Mouse (Mus musculus) heart, adult 2 months (tissue): ENCODE data around the gene Rdx. TPM values are rescaled to one million over a fixed set of nuclear protein-coding genes. Genes with fewer than 3 reads are reported as not detected.
A peak's percentile ranks its signal among the peaks of the same experiment; 100 is the strongest.

Experiments used
- DNase-seq, 2 experiments: peaks; one replicate each; pipeline ENCODE4 v3.0.0; 2021
- H3K27ac ChIP-seq: fragments of 200-600 bp; 2 replicates; pipeline ENCODE4 v1.8.1; 2022
- H3K27me3 ChIP-seq: fragments of 200-500 bp; 2 replicates; pipeline ENCODE4 v1.6.1; 2012; ENCODE audit warnings: mild to moderate bottlenecking, low read length, inconsistent platforms, mixed read lengths; ENCODE audit not compliant: control insufficient read depth, insufficient read depth
- H3K36me3 ChIP-seq: fragments of 200-500 bp; 2 replicates; pipeline ENCODE4 v1.6.1; 2012; ENCODE audit warnings: low read length, inconsistent platforms; ENCODE audit not compliant: control insufficient read depth, insufficient read depth
- H3K4me1 ChIP-seq: fragments of 200-500 bp; 2 replicates; pipeline ENCODE4 v1.6.1; 2011; ENCODE audit warnings: low read length; ENCODE audit not compliant: control insufficient read depth, insufficient read depth
- H3K4me3 ChIP-seq: fragments of 200-600 bp; 2 replicates; pipeline ENCODE4 v1.8.1; 2022
- H3K79me2 ChIP-seq: fragments of 200-500 bp; replicated peaks from 2 replicates; pipeline ENCODE4 v1.6.1; 2012; ENCODE audit warnings: mild to moderate bottlenecking, inconsistent platforms, low read length, moderate library complexity, mixed read lengths; ENCODE audit not compliant: control insufficient read depth, insufficient read depth
- H3K9ac ChIP-seq: fragments of 200-500 bp; 2 replicates; pipeline ENCODE4 v1.6.1; 2012; ENCODE audit warnings: low read depth, mild to moderate bottlenecking, control low read depth, inconsistent platforms, low read length, mixed read lengths
- CTCF ChIP-seq: fragments of 200-600 bp; IDR thresholded peaks from 2 replicates; pipeline ENCODE4 v1.8.1; 2022; ENCODE audit warnings: antibody characterized with exemption, mild to moderate bottlenecking, moderate library complexity
- EP300 ChIP-seq: fragments of 200-500 bp; IDR thresholded peaks from 2 replicates; pipeline ENCODE4 v1.6.1; 2011; ENCODE audit warnings: low read depth, low read length, control low read depth; ENCODE audit not compliant: insufficient read depth
- POLR2A ChIP-seq: fragments of 200-500 bp; IDR thresholded peaks from 2 replicates; pipeline ENCODE4 v1.6.1; 2011; ENCODE audit warnings: mild to moderate bottlenecking, low read depth, low read length, control low read depth; ENCODE audit not compliant: insufficient read depth
- WGBS: fragments of 180-500 bp; shearing (Covaris S2); methylation state at CpG from one replicate; pipeline ENCODE4 v1.1.7; 2018; 5-methylcytosine and 5-hydroxymethylcytosine counted together
- intact Hi-C: fragments of 180-260 bp; cut with DNase I; formaldehyde crosslinking; loops from one replicate; pipeline ENCODE4 v1.15.1; 2025
- polyA plus RNA-seq: library from polyadenylated mRNA; depleted of rRNA; stranded (reverse); fragments of >200 nt; gene quantifications from 2 replicates; pipeline ENCODE4 v1.2.3, GENCODE M21; 2012
- total RNA-seq, 2 experiments: library from RNA; stranded (reverse); gene quantifications; 2 replicates each; pipeline ENCODE4 v1.2.3; 2021

The Rdx gene
- total and polyA plus RNA-seq, 3 experiments, result 20.8 to 97.0 (median 81.8) TPM

- intact Hi-C loops, result loop anchor here (10.0 kb wide), 1 partner anchor 760 kb away; no protein-coding TSS in a partner anchor
- 63% methylated on average over 10 of the region's 10 CpGs for WGBS
Observed at GRCm38 (mm10) chr9:52094471-52094980, 47.6 kb downstream of the Rdx start.

GRCm38 (mm10) chr9:52095666-52096065 lies 48.7 kb downstream of the Rdx start:
- Histone ChIP-seq H3K4me1 (peaks cover 3% of the 10 kb centered on the region), H3K4me3 (no peak overlapping the region), H3K79me2 (no peaks in the 10 kb centered on the region), H3K27me3 (no peaks in the 10 kb centered on the region), H3K27ac (no peak overlapping the region), H3K36me3 (peaks cover 3% of the 10 kb centered on the region; the same call in 1 of the 2 replicates), H3K9ac (no peak overlapping the region)
- intact Hi-C loops, result loop anchor here (5.0 to 10.0 kb wide), 2 partner anchors 48 to 761 kb away; partner anchors contain the start of gene Rdx
- DNase-seq, result no peak
- no peak for TF ChIP-seq POLR2A
- TF ChIP-seq CTCF, result no peak
- no peak for TF ChIP-seq EP300
- WGBS, result 39% methylated on average over 3 of the region's 3 CpGs

More at GRCm38 (mm10) chr9:52094471-52094980, 47.6 kb downstream of the Rdx start:
- no peak for DNase-seq
- H3K36me3 ChIP-seq, result peaks cover 3% of the 10 kb centered on the region; the same call in 1 of the 2 replicates
- no peak overlapping the region for H3K27ac ChIP-seq
- no peak for TF ChIP-seq POLR2A
- no peak for TF ChIP-seq CTCF
- TF ChIP-seq EP300, result no peak
- peaks cover 3% of the 10 kb centered on the region for H3K4me1 ChIP-seq
- H3K79me2 ChIP-seq, result no peaks in the 10 kb centered on the region
- no peak overlapping the region for H3K4me3 ChIP-seq
- no peaks in the 10 kb centered on the region for H3K27me3 ChIP-seq
- no peak overlapping the region for H3K9ac ChIP-seq

- intact Hi-C loops, result loop anchor here (5.0 to 10.0 kb wide), 2 partner anchors 50 to 763 kb away; partner anchors contain the start of gene Rdx
- H3K27me3 ChIP-seq, result no peaks in the 10 kb centered on the region
- DNase-seq, result no peak
- no peaks in the 10 kb centered on the region for H3K36me3 ChIP-seq
- H3K27ac ChIP-seq, result no peak overlapping the region
- TF ChIP-seq CTCF, result no peak
- no peak for TF ChIP-seq EP300
- TF ChIP-seq POLR2A, result no peak
- H3K4me3 ChIP-seq, result no peak overlapping the region
- peaks cover 3% of the 10 kb centered on the region for H3K4me1 ChIP-seq
- H3K9ac ChIP-seq, result no peak overlapping the region
- 82% methylated on average over 1 of the region's 1 CpGs for WGBS
- no peaks in the 10 kb centered on the region for H3K79me2 ChIP-seq
Observed at GRCm38 (mm10) chr9:52097386-52097785, 50.4 kb downstream of the Rdx start.

GRCm38 (mm10) chr9:52098600-52098999 lies 51.6 kb downstream of the Rdx start:
- no peaks in the 10 kb centered on the region for H3K27me3 ChIP-seq
- intact Hi-C loops, result loop anchor here (1.0 to 10.0 kb wide), 5 partner anchors 51 to 764 kb away; partner anchors contain the start of gene Rdx
- H3K79me2 ChIP-seq, result no peaks in the 10 kb centered on the region
- peak; percentile 96 for TF ChIP-seq EP300
- no peak for TF ChIP-seq POLR2A
- under 1% methylated on average over 7 of the region's 7 CpGs for WGBS
- H3K27ac ChIP-seq, result no peak overlapping the region
- peaks cover 3% of the 10 kb centered on the region for H3K4me1 ChIP-seq
- no peak overlapping the region for H3K4me3 ChIP-seq
- no peak overlapping the region for H3K9ac ChIP-seq
- H3K36me3 ChIP-seq, result no peaks in the 10 kb centered on the region
- peak; percentile 77 to 86 for DNase-seq

- no peak overlapping the region for H3K27ac ChIP-seq
- H3K4me3 ChIP-seq, result no peak overlapping the region
- intact Hi-C loops, result no loop called here
- no peaks in the 10 kb centered on the region for H3K36me3 ChIP-seq
- 91% methylated on average over 14 of the region's 14 CpGs for WGBS
- no peak overlapping the region for H3K9ac ChIP-seq
- DNase-seq, result no peak
- peaks cover 3% of the 10 kb centered on the region for H3K4me1 ChIP-seq
- no peak for TF ChIP-seq POLR2A
- no peak for TF ChIP-seq EP300
- TF ChIP-seq CTCF, result no peak
- H3K27me3 ChIP-seq, result no peaks in the 10 kb centered on the region
- H3K79me2 ChIP-seq, result no peaks in the 10 kb centered on the region
Observed at GRCm38 (mm10) chr9:52100426-52100825, 53.5 kb downstream of the Rdx start.

- Histone ChIP-seq H3K79me2 (no peaks in the 10 kb centered on the region), H3K9ac (no peak overlapping the region), H3K27me3 (no peaks in the 10 kb centered on the region), H3K4me3 (no peak overlapping the region), H3K4me1 (peaks cover 1% of the 10 kb centered on the region; the same call in 1 of the 2 replicates), H3K36me3 (no peaks in the 10 kb centered on the region), H3K27ac (no peak overlapping the region)
- intact Hi-C loops, result no loop called here
- DNase-seq, result no peak
- 74% methylated on average over 13 of the region's 13 CpGs for WGBS
- TF ChIP-seq POLR2A, result no peak
Observed at GRCm38 (mm10) chr9:52102060-52102844, 55.3 kb downstream of the Rdx start.
